Mouse (Mus musculus): ENCODE measurements around the gene Ppp2r5a. TPM values are rescaled to one million over a fixed set of nuclear protein-coding genes. Genes with fewer than 3 reads are reported as not detected.
A peak's percentile ranks its signal among the peaks of the same experiment; 100 is the strongest.

Gene Ppp2r5a
- polyA plus RNA-seq, 1 experiment = 91.0 TPM

DNA sequence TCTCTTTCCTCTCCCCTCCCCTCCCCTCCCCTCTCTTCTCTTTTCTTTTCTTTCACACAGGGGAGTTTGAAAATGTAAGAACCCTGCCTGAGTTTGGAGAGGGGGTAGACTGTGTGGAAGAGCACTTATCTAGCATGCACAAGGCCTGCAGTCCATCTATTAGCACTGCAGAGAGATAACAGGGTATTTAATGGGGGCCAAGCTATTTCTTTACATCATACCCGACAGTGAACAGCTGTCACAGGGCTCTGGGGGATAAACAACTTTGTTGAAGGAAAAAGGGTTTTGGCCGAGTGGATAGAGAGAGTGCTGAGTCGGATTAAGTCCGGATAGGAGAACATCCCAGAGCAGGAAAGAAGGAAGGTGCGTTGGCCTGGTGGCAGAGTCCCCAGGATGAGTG, 54.1 kb downstream of the Ppp2r5a start:
- 31% methylated on average over 5 of the region's 5 CpGs for WGBS
- H3K4me1 ChIP-seq (ENCODE audit: control insufficient read depth, insufficient read depth, low read length) = no peaks in the 10 kb centered on the region
- H3K4me3 ChIP-seq (replicated peaks; ENCODE audit: extremely low read depth, low read depth, low read length) = no peak overlapping the region
- no peak for DNase-seq
- TF ChIP-seq CTCF (IDR thresholded peaks at IDR 0.05; ENCODE audit: insufficient read depth, low read length) (no peak), POLR2A (IDR thresholded peaks at IDR 0.05; ENCODE audit: borderline replicate concordance, extremely low read depth, low read depth, low read length) (no peak)

DNA sequence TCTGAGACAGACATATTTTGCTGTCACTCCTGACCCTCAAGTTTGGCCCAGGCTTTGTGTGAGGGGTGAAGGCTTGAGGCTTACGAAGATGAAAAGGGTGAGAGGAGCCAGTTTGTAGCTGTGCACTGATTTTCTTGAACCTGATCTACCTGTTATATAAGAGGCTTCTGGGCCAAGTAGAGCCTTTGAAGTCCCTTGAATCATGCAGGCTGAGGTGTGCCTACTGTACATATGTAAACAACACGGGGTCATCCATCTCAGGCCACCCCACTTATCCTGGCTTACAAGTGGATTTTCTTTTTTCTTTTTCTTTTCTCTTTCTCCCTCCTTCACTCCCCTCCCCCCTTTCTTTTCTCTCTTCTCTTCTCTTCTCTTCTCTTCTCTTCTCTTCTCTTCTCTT, 54.5 kb downstream of the Ppp2r5a start:
- DNase-seq = no peak
- no peaks in the 10 kb centered on the region for H3K4me1 ChIP-seq (ENCODE audit: control insufficient read depth, insufficient read depth, low read length)
- no peak overlapping the region for H3K4me3 ChIP-seq (replicated peaks; ENCODE audit: extremely low read depth, low read depth, low read length)
- 49% methylated on average over 2 of the region's 2 CpGs for WGBS
- TF ChIP-seq POLR2A (IDR thresholded peaks at IDR 0.05; ENCODE audit: borderline replicate concordance, extremely low read depth, low read depth, low read length) = no peak
- no peak for TF ChIP-seq CTCF (IDR thresholded peaks at IDR 0.05; ENCODE audit: insufficient read depth, low read length)

DNA sequence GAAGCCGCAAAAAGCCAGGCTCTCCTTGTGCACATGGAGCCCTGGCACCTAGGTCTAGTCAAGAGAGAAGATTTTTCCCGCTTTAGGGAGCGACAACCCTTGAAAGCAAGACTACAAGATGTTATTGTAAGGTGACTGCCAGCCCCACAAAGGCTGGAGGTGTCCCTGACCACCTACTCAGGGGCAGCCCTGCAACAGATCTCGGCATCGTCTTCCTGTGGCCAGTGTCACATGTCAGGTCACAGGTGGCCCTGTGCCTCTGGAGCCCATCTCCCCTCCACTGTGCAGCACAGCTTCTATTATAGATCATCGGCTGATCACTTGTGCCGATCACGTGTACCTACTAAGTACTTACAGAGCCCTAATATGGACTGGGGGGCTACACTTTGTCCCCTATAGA, 55.5 kb downstream of the Ppp2r5a start:
- H3K4me1 ChIP-seq (ENCODE audit: control insufficient read depth, insufficient read depth, low read length) = no peaks in the 10 kb centered on the region
- WGBS = 89% methylated on average over 8 of the region's 8 CpGs
- no peak for DNase-seq
- H3K4me3 ChIP-seq (replicated peaks; ENCODE audit: extremely low read depth, low read depth, low read length) = no peak overlapping the region
- TF ChIP-seq CTCF (IDR thresholded peaks at IDR 0.05; ENCODE audit: insufficient read depth, low read length) = no peak
- no peak for TF ChIP-seq POLR2A (IDR thresholded peaks at IDR 0.05; ENCODE audit: borderline replicate concordance, extremely low read depth, low read depth, low read length)

DNA sequence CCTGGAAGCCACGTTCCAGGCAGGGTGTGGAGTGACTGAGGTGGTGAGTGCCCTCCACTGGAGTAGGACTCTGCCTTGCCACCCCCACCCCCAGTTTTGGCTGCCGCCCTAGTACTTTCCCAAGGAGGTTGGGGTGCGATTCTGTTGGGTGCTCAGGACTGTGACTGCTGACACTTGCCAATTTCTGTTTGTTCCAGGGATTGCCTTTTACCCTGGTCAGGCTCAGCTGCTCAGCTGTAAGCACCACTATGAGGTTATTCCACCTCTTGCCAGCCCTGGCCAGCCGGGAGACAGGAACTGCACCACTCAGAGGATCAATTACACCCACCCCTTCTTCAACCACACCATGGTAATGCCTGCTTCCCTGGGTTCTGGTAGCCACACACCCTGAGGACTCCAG, 62.5 kb downstream of the Ppp2r5a start:
- no peak for DNase-seq
- Histone ChIP-seq H3K4me3 (replicated peaks; ENCODE audit: extremely low read depth, low read depth, low read length) (no peak overlapping the region), H3K4me1 (ENCODE audit: control insufficient read depth, insufficient read depth, low read length) (no peaks in the 10 kb centered on the region)
- TF ChIP-seq POLR2A (IDR thresholded peaks at IDR 0.05; ENCODE audit: borderline replicate concordance, extremely low read depth, low read depth, low read length) = no peak
- no peak for TF ChIP-seq CTCF (IDR thresholded peaks at IDR 0.05; ENCODE audit: insufficient read depth, low read length)
- WGBS = 82% methylated on average over 4 of the region's 4 CpGs

DNA sequence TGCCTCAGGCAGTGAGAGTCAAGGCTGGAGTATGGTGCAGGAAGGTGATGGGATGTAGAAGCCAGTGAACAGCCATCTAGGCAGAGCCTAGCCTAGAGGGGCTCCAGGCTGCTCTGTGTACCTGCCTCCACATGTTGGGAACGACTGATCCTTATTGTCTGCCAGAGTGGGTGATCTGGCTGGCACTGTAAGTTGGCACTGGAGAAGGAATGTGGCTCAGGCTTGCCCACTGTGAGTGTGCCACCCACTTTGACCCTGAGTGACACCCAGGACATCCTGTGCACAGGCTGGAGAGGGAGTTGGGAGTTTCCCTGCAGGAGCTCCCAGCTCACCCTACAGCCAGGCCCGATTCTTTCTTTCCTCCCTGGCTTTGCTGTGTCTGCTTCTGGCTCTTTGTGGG, 63.2 kb downstream of the Ppp2r5a start:
- H3K4me3 ChIP-seq (replicated peaks; ENCODE audit: extremely low read depth, low read depth, low read length) = no peak overlapping the region
- DNase-seq = no peak
- TF ChIP-seq POLR2A (IDR thresholded peaks at IDR 0.05; ENCODE audit: borderline replicate concordance, extremely low read depth, low read depth, low read length) = no peak
- no peak for TF ChIP-seq CTCF (IDR thresholded peaks at IDR 0.05; ENCODE audit: insufficient read depth, low read length)
- H3K4me1 ChIP-seq (ENCODE audit: control insufficient read depth, insufficient read depth, low read length) = no peaks in the 10 kb centered on the region
- 63% methylated on average over 2 of the region's 2 CpGs for WGBS

DNA sequence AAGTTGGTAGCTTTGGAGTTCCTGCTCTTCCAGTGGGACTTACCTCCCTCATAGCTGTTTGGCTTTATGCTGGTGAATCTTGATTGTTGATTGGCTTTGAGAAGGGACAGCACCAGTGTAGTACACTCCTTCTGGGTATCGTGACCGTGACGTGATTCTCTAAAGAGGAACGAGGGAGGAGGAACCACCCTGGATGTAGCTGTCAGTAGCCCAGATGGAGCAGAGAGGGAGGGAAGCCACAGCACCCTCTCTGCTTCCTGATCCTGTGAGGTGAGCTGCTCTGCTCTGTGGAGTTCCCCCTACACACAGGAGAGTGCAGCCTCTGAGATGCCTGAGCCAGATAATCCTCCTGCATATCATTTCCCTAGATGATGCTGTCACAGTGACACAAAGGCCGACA, 68.6 kb downstream of the Ppp2r5a start:
- WGBS = 76% methylated on average over 5 of the region's 5 CpGs
- no peak for TF ChIP-seq CTCF (IDR thresholded peaks at IDR 0.05; ENCODE audit: insufficient read depth, low read length)
- TF ChIP-seq POLR2A (IDR thresholded peaks at IDR 0.05; ENCODE audit: borderline replicate concordance, extremely low read depth, low read depth, low read length) = no peak
- Histone ChIP-seq H3K4me1 (ENCODE audit: control insufficient read depth, insufficient read depth, low read length) (no peaks in the 10 kb centered on the region), H3K4me3 (replicated peaks; ENCODE audit: extremely low read depth, low read depth, low read length) (no peak overlapping the region)
- no peak for DNase-seq

DNA sequence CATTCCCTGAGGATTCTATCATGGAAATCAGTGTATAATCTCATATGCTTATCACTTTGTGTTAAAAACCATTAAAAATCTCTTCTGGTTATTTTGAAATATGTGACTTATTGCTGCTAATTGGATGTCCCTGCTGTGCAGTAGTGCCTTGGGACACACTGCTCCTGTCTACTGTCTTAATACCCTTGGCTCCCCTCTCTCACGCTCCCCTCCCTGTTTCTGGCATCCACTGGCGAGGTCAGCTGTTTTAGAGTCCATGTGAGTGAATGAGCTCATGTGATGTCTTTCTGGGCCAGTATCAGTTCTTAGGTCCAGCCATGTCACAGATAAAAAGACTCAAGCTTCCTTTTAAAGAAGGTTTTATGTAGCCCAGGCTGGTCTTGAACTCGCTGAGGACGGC, 72.7 kb downstream of the Ppp2r5a start:
- TF ChIP-seq POLR2A (IDR thresholded peaks at IDR 0.05; ENCODE audit: borderline replicate concordance, extremely low read depth, low read depth, low read length) (no peak), CTCF (IDR thresholded peaks at IDR 0.05; ENCODE audit: insufficient read depth, low read length) (no peak)
- no peak overlapping the region for H3K4me3 ChIP-seq (replicated peaks; ENCODE audit: extremely low read depth, low read depth, low read length)
- DNase-seq = no peak
- 86% methylated on average over 4 of the region's 4 CpGs for WGBS
- H3K4me1 ChIP-seq (ENCODE audit: control insufficient read depth, insufficient read depth, low read length) = peaks cover 7% of the 10 kb centered on the region; the same call in 1 of the 2 replicates

DNA sequence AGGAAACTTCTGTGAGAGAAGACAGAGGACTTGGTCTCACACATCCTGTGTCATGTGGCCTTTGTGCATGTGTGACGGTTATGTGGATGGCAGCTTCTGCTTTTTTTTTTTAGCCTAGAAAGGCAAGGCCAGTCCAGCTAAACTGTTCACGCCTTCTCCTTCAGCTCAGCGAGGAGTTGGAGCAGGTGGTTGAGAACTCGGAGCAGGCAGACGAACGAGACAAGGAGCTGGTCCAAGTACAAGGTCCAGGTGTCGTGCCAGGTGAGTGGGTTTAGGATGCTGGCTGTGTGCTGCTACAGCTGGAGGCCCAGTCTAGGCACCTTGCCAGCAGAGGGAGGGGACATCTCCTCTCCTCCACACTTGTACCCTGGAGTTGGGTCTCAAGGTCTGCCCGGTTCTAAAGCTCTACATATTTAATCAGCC, 75.0 kb downstream of the Ppp2r5a start:
- H3K4me1 ChIP-seq (ENCODE audit: control insufficient read depth, insufficient read depth, low read length) = peaks cover 7% of the 10 kb centered on the region; the same call in 1 of the 2 replicates
- TF ChIP-seq POLR2A (IDR thresholded peaks at IDR 0.05; ENCODE audit: borderline replicate concordance, extremely low read depth, low read depth, low read length) (no peak), CTCF (IDR thresholded peaks at IDR 0.05; ENCODE audit: insufficient read depth, low read length) (no peak)
- 71% methylated on average over 8 of the region's 8 CpGs for WGBS
- no peak overlapping the region for H3K4me3 ChIP-seq (replicated peaks; ENCODE audit: extremely low read depth, low read depth, low read length)
- DNase-seq = no peak

DNA sequence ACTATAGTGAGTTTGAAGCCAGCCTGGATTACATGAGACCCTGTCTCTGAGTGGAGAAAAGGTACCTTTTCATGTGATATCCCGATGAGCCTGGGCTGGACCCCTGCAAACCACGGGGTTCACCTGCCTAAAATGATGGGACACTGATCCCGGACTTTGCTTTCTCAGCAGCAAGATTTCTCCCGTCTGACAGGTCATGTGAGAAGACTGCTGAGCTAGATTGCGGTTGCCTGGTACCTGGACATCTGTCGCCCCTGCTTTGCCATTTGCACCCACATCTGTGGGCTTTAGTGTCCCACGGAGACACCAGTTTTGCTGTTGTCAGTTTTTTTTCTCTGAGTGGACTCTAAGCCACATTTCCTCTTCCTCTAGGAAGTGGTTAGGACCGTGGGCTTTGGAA, 75.8 kb downstream of the Ppp2r5a start:
- 70% methylated on average over 8 of the region's 8 CpGs for WGBS
- peaks cover 7% of the 10 kb centered on the region; the same call in 1 of the 2 replicates for H3K4me1 ChIP-seq (ENCODE audit: control insufficient read depth, insufficient read depth, low read length)
- no peak for DNase-seq
- TF ChIP-seq POLR2A (IDR thresholded peaks at IDR 0.05; ENCODE audit: borderline replicate concordance, extremely low read depth, low read depth, low read length) (no peak), CTCF (IDR thresholded peaks at IDR 0.05; ENCODE audit: insufficient read depth, low read length) (no peak)
- H3K4me3 ChIP-seq (replicated peaks; ENCODE audit: extremely low read depth, low read depth, low read length) = no peak overlapping the region

DNA sequence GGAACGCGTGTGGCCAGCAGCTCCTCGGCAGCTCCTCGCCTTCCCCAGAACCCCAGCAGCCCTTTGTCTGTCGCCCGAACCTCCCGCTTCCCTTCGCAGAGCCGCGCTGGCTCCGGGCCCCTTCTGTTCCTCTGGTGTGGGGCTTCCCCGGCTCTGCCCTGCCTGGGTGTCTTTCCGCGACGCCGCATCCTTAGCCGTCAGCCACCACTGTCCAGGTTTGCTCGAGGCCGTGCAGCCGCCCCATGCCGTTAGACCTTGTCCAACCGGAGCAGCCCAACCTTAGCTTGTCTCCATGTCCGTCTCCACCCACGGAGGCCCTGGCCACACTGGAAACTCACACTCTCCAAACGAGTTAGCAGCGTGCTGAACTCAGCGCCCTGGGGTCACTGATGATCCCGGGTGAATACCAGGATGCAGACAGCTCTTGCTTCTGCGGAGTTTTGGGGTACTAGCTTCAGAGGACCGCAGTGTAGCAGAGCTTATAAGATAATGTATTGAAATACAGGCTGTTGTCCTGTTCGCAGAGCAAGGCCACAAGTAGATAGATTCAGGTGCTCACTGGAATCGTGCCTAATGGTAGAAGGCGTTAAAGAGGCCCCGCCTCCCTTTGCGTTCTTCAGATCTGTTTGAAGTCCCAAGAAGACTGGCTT, 76.7 kb downstream of the Ppp2r5a start:
- peak overlapping the region; percentile 91 for H3K4me3 ChIP-seq (replicated peaks; ENCODE audit: extremely low read depth, low read depth, low read length)
- WGBS = 2% methylated on average over 35 of the region's 35 CpGs
- TF ChIP-seq POLR2A (IDR thresholded peaks at IDR 0.05; ENCODE audit: borderline replicate concordance, extremely low read depth, low read depth, low read length) = no peak
- no peak for TF ChIP-seq CTCF (IDR thresholded peaks at IDR 0.05; ENCODE audit: insufficient read depth, low read length)
- DNase-seq = no peak
- peaks cover 7% of the 10 kb centered on the region; the same call in 1 of the 2 replicates for H3K4me1 ChIP-seq (ENCODE audit: control insufficient read depth, insufficient read depth, low read length)
